ENCODE assay signal across 8 mouse cellular contexts in the genomic region with DNA sequence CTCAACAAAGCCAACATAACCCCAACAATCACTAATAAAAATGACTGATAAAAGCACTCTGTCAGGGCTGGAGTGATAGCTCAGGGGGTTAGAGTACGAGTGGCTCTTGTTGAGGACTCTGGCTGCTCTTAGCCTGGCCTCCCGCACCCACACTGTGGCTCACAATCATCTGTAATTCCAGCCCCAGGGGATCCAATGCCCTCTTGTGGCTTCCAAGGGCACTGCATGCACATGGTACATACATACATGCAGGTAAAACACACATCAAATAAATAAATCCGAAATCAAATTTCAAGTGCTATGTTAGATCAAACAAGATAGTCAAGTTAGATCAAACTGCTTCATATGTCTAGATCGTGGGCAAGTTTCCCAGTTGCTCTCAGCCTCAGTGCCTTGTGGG. TPM values are rescaled to one million over a fixed set of nuclear protein-coding genes. Genes with fewer than 3 reads are reported as not detected.
A peak's percentile ranks its signal among the peaks of the same experiment; 100 is the strongest.
DNase-seq lines count a peak whose midpoint lies in the region; ATAC-seq and TF ChIP-seq lines count a peak whose summit lies in the region.

No protein-coding gene starts in this region.

- H3K9ac ChIP-seq in kidney, embryonic 15.5 days, result no peak overlapping the region
- H3K9ac ChIP-seq in lung, postnatal 0 days (replicated peaks; ENCODE audit: low read depth), result no peak overlapping the region
- H3K9ac ChIP-seq in forebrain, embryonic 16.5 days (replicated peaks; ENCODE audit: low read depth, low read length), result no peak overlapping the region

- no peak overlapping the region for H3K4me2 ChIP-seq in kidney, embryonic 15.5 days
- no peak overlapping the region for H3K4me2 ChIP-seq in lung, postnatal 0 days (replicated peaks; ENCODE audit: low read depth, low read length)
- H3K4me2 ChIP-seq in forebrain, embryonic 16.5 days (ENCODE audit: low read length), result no peak overlapping the region

- no peaks in the 10 kb centered on the region for H3K9me3 ChIP-seq in kidney, embryonic 15.5 days (replicated peaks)
- no peaks in the 10 kb centered on the region for H3K9me3 ChIP-seq in E14TG2a.4 (ENCODE audit: low read length)
- no peaks in the 10 kb centered on the region for H3K9me3 ChIP-seq in lung, postnatal 0 days (ENCODE audit: low read length)
- no peaks in the 10 kb centered on the region for H3K9me3 ChIP-seq in forebrain, embryonic 16.5 days (ENCODE audit: control insufficient read depth, low read length)

- peaks cover 66% of the 10 kb centered on the region for H3K36me3 ChIP-seq in kidney, embryonic 15.5 days
- H3K36me3 ChIP-seq in E14TG2a.4 (ENCODE audit: insufficient read depth, low read length), result peaks cover 67% of the 10 kb centered on the region
- H3K36me3 ChIP-seq in lung, postnatal 0 days (ENCODE audit: insufficient read depth, low read length), result peaks cover 21% of the 10 kb centered on the region; the same call in 1 of the 2 replicates
- H3K36me3 ChIP-seq in forebrain, embryonic 16.5 days (ENCODE audit: control insufficient read depth, insufficient read depth), result peaks cover 16% of the 10 kb centered on the region

- no peaks in the 10 kb centered on the region for H3K27me3 ChIP-seq in kidney, embryonic 15.5 days
- H3K27me3 ChIP-seq in E14TG2a.4 (ENCODE audit: insufficient read depth, low read length), result no peaks in the 10 kb centered on the region
- H3K27me3 ChIP-seq in lung, postnatal 0 days (replicated peaks; ENCODE audit: insufficient read depth, low read length), result no peaks in the 10 kb centered on the region
- H3K27me3 ChIP-seq in forebrain, embryonic 16.5 days (replicated peaks; ENCODE audit: control insufficient read depth, insufficient read depth, low read length), result no peaks in the 10 kb centered on the region

- no peak overlapping the region for H3K27ac ChIP-seq in kidney, embryonic 15.5 days
- H3K27ac ChIP-seq in lung, postnatal 0 days (ENCODE audit: low read length), result no peak overlapping the region
- no peak overlapping the region for H3K27ac ChIP-seq in forebrain, embryonic 16.5 days (ENCODE audit: low read length)

- no peak for TF ChIP-seq EP300 in lung, postnatal 0 days (IDR thresholded peaks at IDR 0.05)

- peak; percentile 53 for DNase-seq in kidney, adult 18-20 months
- DNase-seq in brain, adult 2 months (ENCODE audit: low read depth, low spot score), result peak; percentile 33
- peak; percentile 9 for DNase-seq in lung, postnatal 0 days (ENCODE audit: low spot score)
- no peak for DNase-seq in yolk sac, embryonic 10.5 days (ENCODE audit: low spot score)
- DNase-seq in gastrocnemius, postnatal 10 days, result no peak

- no peak overlapping the region for H3K4me3 ChIP-seq in kidney, embryonic 15.5 days (replicated peaks)
- no peak overlapping the region for H3K4me3 ChIP-seq in E14TG2a.4 (replicated peaks; ENCODE audit: low read length)
- H3K4me3 ChIP-seq in lung, postnatal 0 days (ENCODE audit: low read depth, low read length), result no peak overlapping the region
- H3K4me3 ChIP-seq in forebrain, embryonic 16.5 days (replicated peaks; ENCODE audit: low read length), result no peak overlapping the region

- 89% methylated on average over 4 of the region's 4 CpGs for WGBS in kidney, embryonic 15.5 days
- WGBS in lung, postnatal 0 days, result 79% methylated on average over 4 of the region's 4 CpGs
- WGBS in forebrain, embryonic 16.5 days, result 79% methylated on average over 4 of the region's 4 CpGs

- TF ChIP-seq CTCF in E14TG2a.4 (conservative IDR thresholded peaks at IDR 0.05; ENCODE audit: low read length), result peak; percentile 97
- TF ChIP-seq CTCF in lung, postnatal 0 days (IDR thresholded peaks at IDR 0.05), result peak; percentile 73

- no peak for ATAC-seq in kidney, embryonic 15.5 days (replicated peaks; ENCODE audit: low FRiP score)
- ATAC-seq in lung, postnatal 0 days, result no peak
- ATAC-seq in forebrain, embryonic 16.5 days, result no peak

- peaks cover 9% of the 10 kb centered on the region; the same call in 1 of the 2 replicates for H3K4me1 ChIP-seq in kidney, embryonic 15.5 days
- H3K4me1 ChIP-seq in E14TG2a.4 (replicated peaks; ENCODE audit: low read depth, low read length), result peaks cover 21% of the 10 kb centered on the region
- no peaks in the 10 kb centered on the region for H3K4me1 ChIP-seq in lung, postnatal 0 days (ENCODE audit: insufficient read depth, low read depth, low read length)
- H3K4me1 ChIP-seq in forebrain, embryonic 16.5 days (replicated peaks; ENCODE audit: control insufficient read depth, insufficient read depth, low read length), result peaks cover 12% of the 10 kb centered on the region

RNA-seq across cellular contexts. Expression of a gene that starts 1.7 kb away (rescaled TPM):
- 5.2 and 6.7 TPM in 2 replicates for polyA plus RNA-seq in kidney, embryonic 15.5 days (2015; fragmentation: Nextera tagmentation; extraction: Ambion mirVana)
- 1.6 and 1.9 TPM in 2 replicates for polyA plus RNA-seq in lung, postnatal 0 days (2015; fragmentation: Nextera tagmentation; extraction: Ambion mirVana)
- 1 to 10 TPM; 1.9 to 2.9 TPM for total RNA-seq in gastrocnemius, postnatal 10 days (2021)
- polyA plus RNA-seq in forebrain, embryonic 16.5 days (2015; fragmentation: Nextera tagmentation; extraction: Ambion mirVana), result 8.5 and 10.1 TPM in 2 replicates

RNA-seq across cellular contexts. Expression of a gene that starts 20.0 kb away (rescaled TPM):
- polyA plus RNA-seq in kidney, embryonic 15.5 days (2015; fragmentation: Nextera tagmentation; extraction: Ambion mirVana), result 96.4 and 108 TPM in 2 replicates
- polyA plus RNA-seq in lung, postnatal 0 days (2015; fragmentation: Nextera tagmentation; extraction: Ambion mirVana), result 47.6 and 47.7 TPM in 2 replicates
- total RNA-seq in gastrocnemius, postnatal 10 days (2021), result 10 to 100 TPM; 32.1 to 33.8 TPM
- polyA plus RNA-seq in forebrain, embryonic 16.5 days (2015; fragmentation: Nextera tagmentation; extraction: Ambion mirVana), result 95.9 and 106 TPM in 2 replicates

RNA-seq across cellular contexts. Expression of a gene that starts 29.6 kb away (rescaled TPM):
- polyA plus RNA-seq in kidney, embryonic 15.5 days (2015; fragmentation: Nextera tagmentation; extraction: Ambion mirVana), result 10.8 and 12.0 TPM in 2 replicates
- 8.1 and 9.1 TPM in 2 replicates for polyA plus RNA-seq in lung, postnatal 0 days (2015; fragmentation: Nextera tagmentation; extraction: Ambion mirVana)
- total RNA-seq in gastrocnemius, postnatal 10 days (2021), result 1 to 10 TPM; 4.5 to 5.3 TPM
- polyA plus RNA-seq in forebrain, embryonic 16.5 days (2015; fragmentation: Nextera tagmentation; extraction: Ambion mirVana), result 22.8 and 26.8 TPM in 2 replicates

RNA-seq across cellular contexts. Expression of a gene that starts 30.4 kb away (rescaled TPM):
- polyA plus RNA-seq in kidney, embryonic 15.5 days (2015; fragmentation: Nextera tagmentation; extraction: Ambion mirVana), result 10.6 and 12.0 TPM in 2 replicates
- 0.27 and 0.40 TPM in 2 replicates for polyA plus RNA-seq in lung, postnatal 0 days (2015; fragmentation: Nextera tagmentation; extraction: Ambion mirVana)
- total RNA-seq in gastrocnemius, postnatal 10 days (2021), result 1,000 to 10,000 TPM; 4,231 to 4,587 TPM
- 0.86 and 0.94 TPM in 2 replicates for polyA plus RNA-seq in forebrain, embryonic 16.5 days (2015; fragmentation: Nextera tagmentation; extraction: Ambion mirVana)

RNA-seq across cellular contexts. Expression of a gene that starts 34.8 kb away (rescaled TPM):
- 2.9 and 3.0 TPM in 2 replicates for polyA plus RNA-seq in kidney, embryonic 15.5 days (2015; fragmentation: Nextera tagmentation; extraction: Ambion mirVana)
- 0.85 and 1.8 TPM in 2 replicates for polyA plus RNA-seq in lung, postnatal 0 days (2015; fragmentation: Nextera tagmentation; extraction: Ambion mirVana)
- 1 to 10 TPM in 1 of 2 experiments, under 1 TPM in 1; 0.68 to 1.4 TPM for total RNA-seq in gastrocnemius, postnatal 10 days (2021)
- polyA plus RNA-seq in forebrain, embryonic 16.5 days (2015; fragmentation: Nextera tagmentation; extraction: Ambion mirVana), result 12.0 and 16.5 TPM in 2 replicates

Comparison
In these comparisons a context has a peak if more than half of its experiments do, and no peak if none do; other contexts are left out.
1. DNase-seq: peak in kidney, adult 18-20 months (single experiment), brain, adult 2 months (single experiment) and lung, postnatal 0 days (single experiment); none in yolk sac, embryonic 10.5 days (single experiment) and gastrocnemius, postnatal 10 days (single experiment).